Mouse (Mus musculus) left cerebral cortex, adult 6 months (tissue): Measurements from ENCODE around the gene Sclt1. TPM values are rescaled to one million over a fixed set of nuclear protein-coding genes. Genes with fewer than 3 reads are reported as not detected.

Experiments
- long read RNA-seq, 2 experiments: library from polyadenylated mRNA; unstranded; transcript quantifications; one replicate each; pipeline ENCODE4 v2.0.0; 2019 to 2020
- polyA plus RNA-seq: library from polyadenylated mRNA; unstranded; fragments of <200 nt; fragmentation: Nextera tagmentation; gene quantifications from 2 replicates; pipeline ENCODE4 v1.2.3, GENCODE M21; 2021

The Sclt1 gene
- 2.8 and 5.1 TPM in 2 replicates for polyA plus RNA-seq
- long read RNA-seq, experiment 1, transcript Sclt1-201 (21 exons, 3,005 nt): major isoform, 5 of 30 reads
- long read RNA-seq, experiment 1, partial matches to known transcripts: 14 of 30 reads
- long read RNA-seq, experiment 1, other reads (novel, unspliced or antisense): 8 of 30 reads
- long read RNA-seq, experiment 2, partial matches to known transcripts: 9 of 13 reads
- long read RNA-seq, experiment 2, other reads (novel, unspliced or antisense): 4 of 13 reads

GRCm38 (mm10) chr3:41742278-41742934 is at the start of gene Sclt1, which contains the start of gene D3Ertd751e:
Gene Sclt1, minus strand, starts transcription at chr3:41742514.
Gene D3Ertd751e, plus strand, starts transcription at chr3:41742611.

Other genes with a start within 250 kb of the Sclt1 start
- 12.0 and 12.6 TPM in 2 replicates for gene Jade1, start 186.8 kb downstream of the Sclt1 start, polyA plus RNA-seq
- gene D3Ertd751e, start 97 bp upstream of the Sclt1 start, polyA plus RNA-seq: 10.8 and 12.4 TPM in 2 replicates